Mouse (Mus musculus) monocyte, adult 2 months (primary cell): ENCODE measurements around the gene Ano8.
"Not testable (repeated sequence)": the region's sequence is repeated elsewhere in the genome, so short reads cannot be mapped to it uniquely, and the experiment has no call there.

Experiments
- DNase-seq, 2 experiments: peaks; one replicate each; pipeline ENCODE4 v3.0.0; 2022; ENCODE audit warnings: low spot score in 2 of 2, low read depth in 1 of 2

Gene Ano8

DNA sequence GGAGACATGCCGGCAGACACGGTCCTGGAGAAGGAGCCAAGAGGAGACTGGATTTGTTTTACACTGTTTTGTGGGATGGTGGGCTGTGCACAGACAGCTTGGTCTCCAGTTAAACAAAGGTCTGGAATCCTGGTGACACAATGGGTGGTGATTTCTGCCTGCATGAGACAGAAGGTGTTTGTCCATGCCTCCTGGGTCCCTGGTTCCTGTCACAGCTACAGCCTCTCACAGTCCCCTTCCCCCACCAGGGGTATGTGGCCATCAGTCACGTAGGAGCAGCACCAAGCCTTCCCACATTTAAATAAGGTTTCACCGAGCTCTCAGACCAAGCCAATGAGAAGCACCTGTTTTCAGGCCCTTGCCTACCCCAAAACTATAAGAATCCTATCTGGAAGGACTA is 34.4 kb downstream of the Ano8 start:
- DNase-seq: no peak

DNA sequence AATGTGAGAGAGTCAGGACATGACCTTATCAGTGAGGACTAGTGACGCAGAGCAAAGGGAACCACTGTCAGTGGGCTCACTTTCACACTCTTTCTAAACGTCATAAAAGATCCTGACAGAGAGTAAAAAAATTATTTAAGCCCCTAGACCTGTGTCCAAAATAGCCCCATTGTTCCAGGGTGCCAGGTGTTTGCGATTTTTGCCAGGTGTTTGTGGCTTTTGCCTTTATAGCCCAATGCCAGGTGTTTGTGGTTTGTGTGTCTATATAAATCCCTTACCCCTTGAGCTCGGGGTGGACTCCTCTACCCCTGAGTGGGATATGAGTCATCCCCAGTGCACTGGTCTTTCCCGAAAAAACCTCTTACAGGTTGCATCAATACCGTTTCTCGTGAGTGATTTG is 40.7 kb downstream of the Ano8 start:
- no peak for DNase-seq

DNA sequence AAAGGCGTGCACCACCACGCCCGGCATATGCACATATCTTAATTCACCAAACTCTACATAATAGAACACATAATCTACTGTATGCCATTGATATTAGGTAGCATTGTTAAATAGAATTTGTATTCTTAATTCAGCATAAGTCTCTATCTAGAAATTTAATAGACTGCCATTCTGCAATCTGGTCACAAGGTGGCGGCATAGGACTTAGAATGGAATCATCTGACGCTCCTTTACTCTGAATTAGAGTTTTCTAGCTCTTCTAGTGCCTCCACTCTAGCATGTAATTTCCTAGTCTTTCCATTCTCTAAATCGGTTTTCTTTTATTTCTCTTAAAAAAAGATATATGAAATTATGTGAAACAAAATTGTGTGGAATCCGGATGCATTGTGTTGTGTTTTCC is 44.4 kb downstream of the Ano8 start:
- no peak for DNase-seq

GRCm38 (mm10) chr8:71437041-71437440 is 48.7 kb downstream of the Ano8 start:
- no peak for DNase-seq

GRCm38 (mm10) chr8:71432935-71433334 is 52.8 kb downstream of the Ano8 start:
- not testable (repeated sequence) for DNase-seq
